Mouse (Mus musculus) kidney, adult 2 months (tissue): Measurements from ENCODE around the gene Olig3.

ENCODE experiments used
- CTCF ChIP-seq: fragments of 200-500 bp; conservative IDR thresholded peaks from 2 replicates; pipeline ENCODE4 v1.5.1; 2011; ENCODE audit warnings: low read depth, mild to moderate bottlenecking, control low read depth, low read length, moderate library complexity, mixed read lengths; ENCODE audit not compliant: insufficient read depth, insufficient read length
- POLR2A ChIP-seq: fragments of 200-500 bp; IDR thresholded peaks from one replicate; pipeline ENCODE4 v1.6.1; 2011; ENCODE audit warnings: low read depth, low read length, control low read depth

- no peak for TF ChIP-seq CTCF
- TF ChIP-seq POLR2A, result no peak
Observed at GRCm38 (mm10) chr10:19384176-19384575, 27.8 kb downstream of the Olig3 start.
